Mouse (Mus musculus) ES-E14 (cell line): ENCODE measurements at regions not wholly inside any gene's neighbourhood (a gene's known extent, or its start where the extent isn't known, plus 50 kb on each side); places are given as distances from the start of the nearest gene placed in this dataset.

Experiments
- CHD2 ChIP-seq: IDR thresholded peaks from 2 replicates; pipeline ENCODE4 v1.6.1; 2014; ENCODE audit warnings: mild to moderate bottlenecking, low read depth, low read length, inconsistent platforms
- HCFC1 ChIP-seq: IDR thresholded peaks from 2 replicates; pipeline ENCODE4 v1.6.1; 2012; ENCODE audit warnings: low read length, inconsistent platforms, borderline replicate concordance; ENCODE audit not compliant: insufficient read depth
- MAFK ChIP-seq: IDR thresholded peaks from 2 replicates; pipeline ENCODE4 v1.6.1; 2014; ENCODE audit warnings: mild to moderate bottlenecking, low read depth, low read length, inconsistent platforms; ENCODE audit not compliant: insufficient read depth
- ZNF384 ChIP-seq: IDR thresholded peaks from 2 replicates; pipeline ENCODE4 v1.6.1; 2012; ENCODE audit warnings: low read depth, low read length, inconsistent platforms

- TF ChIP-seq HCFC1 = no peak
- TF ChIP-seq ZNF384 = no peak
- no peak for TF ChIP-seq CHD2
- TF ChIP-seq MAFK = no peak
These were observed 59.4 kb upstream of the Shh start for GRCm38 (mm10) chr5:28526435-28526834.
